Mouse (Mus musculus) heart, postnatal 0 days (tissue): ENCODE data around the gene Vmn1r234.

Source experiments
- CTCF ChIP-seq: IDR thresholded peaks from 2 replicates; pipeline ENCODE4 v1.5.1; 2016; ENCODE audit warnings: antibody characterized with exemption, control low read depth, low read depth
- EP300 ChIP-seq: IDR thresholded peaks from 2 replicates; pipeline ENCODE4 v1.6.1; 2016; ENCODE audit warnings: antibody characterized with exemption, low read depth

- TF ChIP-seq EP300: no peak
- no peak for TF ChIP-seq CTCF
Measured at GRCm38 (mm10) chr17:21256111-21256510, 30.2 kb downstream of the Vmn1r234 start, which contains the start of gene Vmn1r235.
